Comparison of ENCODE assay signal across 10 mouse cellular contexts in genomic region chr7:31109091-31109490, GRCm38 (mm10). TPM values are rescaled to one million over a fixed set of nuclear protein-coding genes. Genes with fewer than 3 reads are reported as not detected.
A peak's percentile ranks its signal among the peaks of the same experiment; 100 is the strongest.
DNase-seq lines count a peak whose midpoint lies in the region; ATAC-seq and TF ChIP-seq lines count a peak whose summit lies in the region.
"Had no signal": no experiment of that assay in that cellular context is flagged by ENCODE, and none has a peak within 500 bp of the region (broad histone marks: within the 10 kb centered on the region; RNA-seq: fewer than 3 reads in every experiment).

No protein-coding gene starts in this region.

- 47% methylated on average over 6 of the region's 7 CpGs for WGBS in liver, postnatal 0 days (ENCODE audit: insufficient replicate concordance)
- WGBS in midbrain, embryonic 10.5 days = 47% methylated on average over 7 of the region's 7 CpGs

- H3K36me3 ChIP-seq in liver, postnatal 0 days (replicated peaks; ENCODE audit: insufficient read depth, low read length) = no peaks in the 10 kb centered on the region; the same call in 1 of the 2 replicates
- no peaks in the 10 kb centered on the region for H3K36me3 ChIP-seq in midbrain, embryonic 10.5 days
- H3K36me3 ChIP-seq: midbrain, embryonic 12.5 days had no signal

- TF ChIP-seq CTCF in liver, postnatal 0 days (IDR thresholded peaks at IDR 0.05; ENCODE audit: low read depth) = no peak

- H3K9me3 ChIP-seq in liver, postnatal 0 days (ENCODE audit: low read length) = no peaks in the 10 kb centered on the region
- H3K9me3 ChIP-seq in midbrain, embryonic 10.5 days (replicated peaks) = no peaks in the 10 kb centered on the region
- H3K9me3 ChIP-seq: midbrain, embryonic 12.5 days had no signal

- H3K4me3 ChIP-seq in liver, postnatal 0 days (ENCODE audit: low read depth, low read length) = no peak overlapping the region
- H3K4me3 ChIP-seq in midbrain, embryonic 10.5 days = no peak overlapping the region
- H3K4me3 ChIP-seq: midbrain, embryonic 12.5 days had no signal

- no peak overlapping the region for H3K27ac ChIP-seq in liver, postnatal 0 days (ENCODE audit: low read depth)
- H3K27ac ChIP-seq in midbrain, embryonic 10.5 days (replicated peaks) = no peak overlapping the region
- H3K27ac ChIP-seq: midbrain, embryonic 12.5 days had no signal

- H3K4me1 ChIP-seq in liver, postnatal 0 days (ENCODE audit: insufficient read depth) = peaks cover 28% of the 10 kb centered on the region
- peaks cover 13% of the 10 kb centered on the region for H3K4me1 ChIP-seq in midbrain, embryonic 10.5 days
- H3K4me1 ChIP-seq: midbrain, embryonic 12.5 days had no signal

- no peaks in the 10 kb centered on the region for H3K27me3 ChIP-seq in liver, postnatal 0 days (ENCODE audit: insufficient read depth, low read length)
- no peaks in the 10 kb centered on the region for H3K27me3 ChIP-seq in midbrain, embryonic 10.5 days (ENCODE audit: low read depth, poor library complexity, severe bottlenecking)
- H3K27me3 ChIP-seq: midbrain, embryonic 12.5 days had no signal

- peak; percentile 77 for DNase-seq in adrenal gland, postnatal 14 days
- DNase-seq in adrenal gland, postnatal 4 days (ENCODE audit: low spot score in 2 of 2) = no peak
- peak; percentile 67 for DNase-seq in liver, postnatal 0 days
- DNase-seq in liver = no peak
- peak; percentile 81 for DNase-seq in kidney, adult 9 months
- no peak for DNase-seq in midbrain, embryonic 10.5 days (ENCODE audit: low spot score)
- no peak for DNase-seq in thymus, postnatal 0 days (ENCODE audit: low spot score)
- DNase-seq: right cerebral cortex, adult 18-20 months had no signal

- H3K4me2 ChIP-seq in liver, postnatal 0 days (ENCODE audit: low read depth, low read length) = no peak overlapping the region; the same call in 1 of the 2 replicates
- H3K4me2 ChIP-seq: midbrain, embryonic 12.5 days had no signal

- peak; percentile 24 for ATAC-seq in liver, postnatal 0 days
- ATAC-seq in megakaryocyte-erythroid progenitor cell, adult 5-6 weeks (replicated peaks; ENCODE audit: low FRiP score, low TSS enrichment, poor library complexity, severe bottlenecking) = 0 out of 2 replicates have a peak, but pooled peaks have one; percentile 23

- no peak overlapping the region for H3K9ac ChIP-seq in liver, postnatal 0 days (replicated peaks)
- H3K9ac ChIP-seq: midbrain, embryonic 12.5 days had no signal

- no peak for TF ChIP-seq EP300 in liver, postnatal 0 days (IDR thresholded peaks at IDR 0.05; ENCODE audit: low read depth)

RNA-seq across cellular contexts. Expression of gene Hpn, which starts 6.0 kb away (rescaled TPM):
- total RNA-seq in adrenal gland, postnatal 14 days (2021) = 3.8 and 41.6 TPM in 2 replicates
- total RNA-seq in adrenal gland, postnatal 4 days (2021) = 10 to 100 TPM; 18.2 to 25.4 TPM
- 250 and 259 TPM in 2 replicates for polyA plus RNA-seq in liver, postnatal 0 days (2015; fragmentation: Nextera tagmentation; extraction: Ambion mirVana)
- 103 and 201 TPM in 2 replicates for total RNA-seq in megakaryocyte-erythroid progenitor cell, adult 5-6 weeks (2014; fragmentation: Nextera tagmentation)
- total RNA-seq in megakaryocyte-erythroid progenitor cell, adult 5-6 weeks (2017) = 28.3 and 32.3 TPM in 2 replicates
- 1.00 and 1.5 TPM in 2 replicates for polyA plus RNA-seq in midbrain, embryonic 10.5 days (2016; fragmentation: Nextera tagmentation; extraction: Ambion mirVana)
- 2.0 and 2.6 TPM in 2 replicates for polyA plus RNA-seq in thymus, postnatal 0 days (2015; fragmentation: Nextera tagmentation; extraction: Ambion mirVana)

RNA-seq across cellular contexts. Expression of gene Scn1b, which starts 17.7 kb away (rescaled TPM):
- total RNA-seq in adrenal gland, postnatal 14 days (2021) = 8.6 and 11.8 TPM in 2 replicates
- 10 to 100 TPM; 10.8 to 10.9 TPM for total RNA-seq in adrenal gland, postnatal 4 days (2021)
- polyA plus RNA-seq in liver, postnatal 0 days (2015; fragmentation: Nextera tagmentation; extraction: Ambion mirVana) = 2.8 and 3.1 TPM in 2 replicates
- 0.64 TPM in 1 of 2 replicates, not detected in the other for total RNA-seq in megakaryocyte-erythroid progenitor cell, adult 5-6 weeks (2014; fragmentation: Nextera tagmentation)
- 1.4 TPM in 1 of 2 replicates, not detected in the other for total RNA-seq in megakaryocyte-erythroid progenitor cell, adult 5-6 weeks (2017)
- 0.55 and 0.80 TPM in 2 replicates for polyA plus RNA-seq in midbrain, embryonic 10.5 days (2016; fragmentation: Nextera tagmentation; extraction: Ambion mirVana)
- 2.8 and 2.9 TPM in 2 replicates for polyA plus RNA-seq in thymus, postnatal 0 days (2015; fragmentation: Nextera tagmentation; extraction: Ambion mirVana)

RNA-seq across cellular contexts. Expression of gene Fxyd3, which starts 32.6 kb away (rescaled TPM):
- 2.9 and 5.6 TPM in 2 replicates for total RNA-seq in adrenal gland, postnatal 14 days (2021)
- 1 to 10 TPM; 2.0 to 5.9 TPM for total RNA-seq in adrenal gland, postnatal 4 days (2021)
- 3.4 TPM in 2 replicates for polyA plus RNA-seq in liver, postnatal 0 days (2015; fragmentation: Nextera tagmentation; extraction: Ambion mirVana)
- not detected in 2 replicates for total RNA-seq in megakaryocyte-erythroid progenitor cell, adult 5-6 weeks (2014; fragmentation: Nextera tagmentation)
- not detected in 2 replicates for total RNA-seq in megakaryocyte-erythroid progenitor cell, adult 5-6 weeks (2017)
- polyA plus RNA-seq in midbrain, embryonic 10.5 days (2016; fragmentation: Nextera tagmentation; extraction: Ambion mirVana) = 3.0 and 3.4 TPM in 2 replicates
- 78.3 and 79.5 TPM in 2 replicates for polyA plus RNA-seq in thymus, postnatal 0 days (2015; fragmentation: Nextera tagmentation; extraction: Ambion mirVana)

RNA-seq across cellular contexts. Expression of gene Gramd1a, which starts 46.6 kb away (rescaled TPM):
- total RNA-seq in adrenal gland, postnatal 14 days (2021) = 45.9 and 72.5 TPM in 2 replicates
- 10 to 100 TPM; 55.4 to 58.7 TPM for total RNA-seq in adrenal gland, postnatal 4 days (2021)
- polyA plus RNA-seq in liver, postnatal 0 days (2015; fragmentation: Nextera tagmentation; extraction: Ambion mirVana) = 7.1 and 8.9 TPM in 2 replicates
- 75.2 and 78.4 TPM in 2 replicates for total RNA-seq in megakaryocyte-erythroid progenitor cell, adult 5-6 weeks (2014; fragmentation: Nextera tagmentation)
- total RNA-seq in megakaryocyte-erythroid progenitor cell, adult 5-6 weeks (2017) = 19.2 and 29.6 TPM in 2 replicates
- 90.0 and 120 TPM in 2 replicates for polyA plus RNA-seq in midbrain, embryonic 10.5 days (2016; fragmentation: Nextera tagmentation; extraction: Ambion mirVana)
- 76.8 and 79.0 TPM in 2 replicates for polyA plus RNA-seq in thymus, postnatal 0 days (2015; fragmentation: Nextera tagmentation; extraction: Ambion mirVana)

RNA-seq across cellular contexts. Expression of gene Lgi4, which starts 49.9 kb away (rescaled TPM):
- 5.6 TPM in 2 replicates for total RNA-seq in adrenal gland, postnatal 14 days (2021)
- total RNA-seq in adrenal gland, postnatal 4 days (2021) = 1 to 10 TPM; 6.8 to 6.9 TPM
- polyA plus RNA-seq in liver, postnatal 0 days (2015; fragmentation: Nextera tagmentation; extraction: Ambion mirVana) = 0.11 TPM in 1 of 2 replicates, not detected in the other
- total RNA-seq in megakaryocyte-erythroid progenitor cell, adult 5-6 weeks (2014; fragmentation: Nextera tagmentation) = not detected in 2 replicates
- total RNA-seq in megakaryocyte-erythroid progenitor cell, adult 5-6 weeks (2017) = not detected in 2 replicates
- 1.1 and 1.2 TPM in 2 replicates for polyA plus RNA-seq in midbrain, embryonic 10.5 days (2016; fragmentation: Nextera tagmentation; extraction: Ambion mirVana)
- polyA plus RNA-seq in thymus, postnatal 0 days (2015; fragmentation: Nextera tagmentation; extraction: Ambion mirVana) = 0.04 and 0.14 TPM in 2 replicates

Comparison
In these comparisons a context has a peak if more than half of its experiments do, and no peak if none do; other contexts are left out.
1. DNase-seq: peak in adrenal gland, postnatal 14 days (single experiment), liver, postnatal 0 days (single experiment) and kidney, adult 9 months (single experiment); none in adrenal gland, postnatal 4 days (0 of 2), liver (single experiment), midbrain, embryonic 10.5 days (single experiment) and thymus, postnatal 0 days (single experiment).